Mouse (Mus musculus) kidney, adult 9 months (tissue): ENCODE measurements around the gene Trip10.
A peak's percentile ranks its signal among the peaks of the same experiment; 100 is the strongest.

Source experiments
- DNase-seq: peaks from one replicate; pipeline ENCODE4 v3.0.0; 2022

Gene Trip10

DNA sequence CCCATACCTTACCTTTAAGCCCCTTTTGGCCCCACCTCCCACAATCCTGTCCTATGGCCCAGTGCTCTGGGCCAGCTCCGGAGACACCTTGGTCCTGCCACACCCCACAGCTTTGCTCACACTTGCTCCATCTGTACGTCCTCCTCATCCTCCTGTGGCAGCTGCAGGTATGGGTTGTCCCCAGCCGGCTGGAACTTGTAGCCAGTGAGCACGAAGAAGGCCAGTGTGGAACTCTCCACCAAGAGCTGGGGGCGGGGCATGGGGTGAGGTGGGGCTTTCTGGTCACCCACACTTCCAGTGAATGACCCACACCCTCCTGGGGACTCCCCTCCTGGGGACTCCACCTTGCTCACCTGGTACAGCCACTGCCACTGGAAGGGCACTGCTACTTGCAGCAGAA lies 13.5 kb upstream of the Trip10 start:
- DNase-seq, result no peak

DNA sequence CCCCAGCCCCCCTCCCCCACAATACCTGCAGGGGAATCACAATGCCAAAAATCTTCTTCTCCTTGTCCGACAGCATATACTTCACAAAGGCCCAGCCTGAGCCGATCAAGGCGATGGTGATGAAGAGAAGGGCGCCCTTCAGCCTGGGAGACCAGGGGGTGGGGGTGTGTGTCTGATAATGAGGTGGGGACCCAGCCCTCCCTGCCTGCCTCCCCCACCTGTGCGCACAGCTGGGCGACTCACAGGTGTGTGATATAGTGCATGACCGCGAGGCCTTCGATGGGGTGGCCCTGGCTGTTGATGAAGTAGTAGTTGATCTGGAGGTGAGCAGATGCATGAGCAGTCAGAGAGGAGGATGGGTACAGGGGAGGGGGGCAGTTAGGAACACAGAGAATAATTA lies 12.1 kb upstream of the Trip10 start:
- no peak for DNase-seq

DNA sequence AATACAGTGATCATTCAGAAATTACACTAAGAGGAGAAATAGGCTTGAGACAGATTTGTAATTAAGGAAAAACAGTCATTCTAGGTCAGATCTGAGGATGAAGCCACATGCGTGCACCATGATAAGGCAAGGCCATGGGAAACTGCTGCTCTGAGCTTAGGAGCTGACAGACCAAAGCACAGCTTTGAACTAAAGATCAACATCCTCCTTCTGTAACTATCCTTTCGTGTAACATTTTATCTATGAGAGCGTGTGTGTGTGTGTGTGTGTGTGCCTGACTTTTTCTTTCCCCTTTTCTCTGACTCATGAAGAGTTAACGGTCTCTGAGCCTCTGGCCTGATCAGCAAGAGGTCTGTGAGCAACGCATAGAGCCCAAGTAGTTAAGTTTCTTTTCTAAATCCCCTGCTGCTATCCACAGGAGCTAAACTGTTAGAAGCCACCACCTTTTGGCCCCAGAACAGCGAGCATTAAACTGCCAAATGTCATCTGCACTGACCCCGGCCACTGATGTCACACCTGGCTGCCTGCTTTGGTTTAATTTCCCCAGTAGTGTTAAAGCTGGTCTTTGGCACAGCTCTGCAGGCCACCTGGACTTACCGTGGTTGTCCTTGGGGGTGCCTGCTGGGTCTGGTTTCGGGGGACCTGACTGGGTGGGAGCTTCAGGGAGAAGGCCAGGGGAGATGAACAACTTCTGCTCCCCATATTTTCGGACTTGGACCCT lies 5.4 kb upstream of the Trip10 start:
- DNase-seq, result no peak

DNA sequence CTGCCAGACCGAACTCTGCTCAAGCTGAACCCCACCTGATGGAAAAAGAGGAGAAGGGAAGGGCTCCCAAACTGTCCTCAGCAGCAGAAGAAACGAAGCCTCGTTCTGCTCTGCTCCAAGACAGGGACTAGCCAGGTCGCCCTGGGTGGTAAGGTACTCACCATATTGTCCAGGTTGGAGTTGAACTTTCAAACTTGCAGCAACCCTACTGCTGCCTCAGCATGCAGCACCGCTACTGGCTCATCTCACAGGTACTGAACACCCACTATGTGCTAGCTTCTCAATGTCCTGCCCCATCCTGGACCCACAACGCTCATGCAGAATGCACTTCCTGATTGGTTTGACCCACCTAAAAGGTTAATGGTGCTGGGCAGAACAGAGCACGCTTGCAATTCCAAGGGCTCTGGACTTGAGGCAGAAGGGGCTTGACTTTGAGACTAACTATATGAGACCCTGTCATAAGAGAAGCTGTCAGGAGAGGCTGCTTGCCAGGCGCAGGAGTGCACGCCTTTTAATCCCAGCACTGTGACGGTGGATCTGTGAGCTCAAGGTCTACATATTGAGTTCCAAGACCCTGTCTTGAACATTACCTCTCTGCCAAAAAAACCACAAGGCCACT lies 3.8 kb upstream of the Trip10 start:
- no peak for DNase-seq

DNA sequence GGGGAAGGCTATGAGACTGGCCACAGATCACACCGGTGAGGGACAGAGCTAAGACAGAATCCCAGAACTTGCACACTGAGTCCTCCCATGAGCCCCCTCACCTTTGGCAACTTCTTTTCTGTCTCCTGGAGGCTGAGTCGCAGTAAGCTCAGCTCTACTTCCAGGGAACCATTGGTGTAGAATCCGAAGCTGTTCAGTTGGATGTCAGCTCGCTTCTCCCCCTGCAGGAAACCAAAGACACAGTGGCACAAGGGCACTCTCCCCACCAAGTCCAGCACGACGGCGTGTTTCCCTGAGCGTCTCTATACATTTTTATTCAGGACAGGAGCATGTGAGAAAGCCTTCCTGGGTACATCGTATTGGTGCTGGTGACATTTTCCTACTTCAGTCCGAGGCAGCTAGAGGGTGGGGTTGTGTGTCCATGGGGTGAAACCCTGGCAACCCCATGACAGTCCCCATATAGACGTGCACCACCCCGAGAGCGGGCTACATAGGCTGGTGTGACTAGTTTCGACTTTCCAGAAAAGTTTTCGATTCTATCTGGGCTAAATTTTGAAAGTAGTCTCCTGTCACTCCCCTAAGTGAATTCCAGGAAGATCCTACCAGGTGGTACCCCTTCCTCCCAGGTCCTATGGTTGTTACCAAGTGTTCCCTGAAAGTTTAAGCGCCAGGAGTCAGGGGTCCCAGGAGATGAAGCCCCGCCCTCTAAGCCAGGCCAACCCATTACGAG lies 2.4 kb upstream of the Trip10 start:
- DNase-seq, result no peak

DNA sequence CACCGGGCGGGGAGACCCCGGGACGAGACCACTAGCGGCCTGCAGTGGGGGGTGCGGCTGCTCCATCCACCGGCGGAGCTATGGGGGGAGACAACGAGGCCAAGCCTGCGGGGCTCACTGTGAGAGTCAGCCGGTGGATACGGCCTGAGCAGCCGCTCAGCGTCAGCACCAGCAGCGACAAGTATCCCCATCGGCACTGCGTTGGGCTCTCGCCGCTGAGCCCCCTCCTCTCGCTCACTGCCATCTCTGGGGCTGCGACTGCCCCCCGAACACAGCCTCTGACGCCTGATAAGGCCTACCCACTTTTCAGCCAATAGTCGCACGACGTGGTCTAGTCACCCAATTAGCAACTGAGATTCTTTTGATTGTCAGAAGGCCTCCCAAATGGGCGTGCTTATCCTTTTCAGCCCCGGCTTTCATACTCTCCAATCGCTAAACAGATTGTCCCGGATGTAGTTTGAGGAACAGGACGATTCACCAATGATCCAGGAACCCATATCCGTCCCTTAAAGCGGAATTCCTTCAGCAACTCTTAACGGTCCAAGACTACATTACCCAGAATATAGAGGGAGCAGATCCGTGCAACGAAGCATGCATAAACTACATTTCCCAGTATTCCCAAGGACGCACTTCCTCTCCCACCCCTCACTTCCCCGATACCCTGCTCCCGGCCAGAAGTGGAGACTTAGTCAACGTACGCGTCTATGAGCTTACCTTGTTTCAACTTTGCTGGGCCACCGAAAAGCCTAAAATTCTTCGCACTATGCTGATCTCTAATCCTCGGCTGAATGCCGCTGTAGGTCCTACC lies 1.7 kb upstream of the Trip10 start:
- DNase-seq, result peak; percentile 99

DNA sequence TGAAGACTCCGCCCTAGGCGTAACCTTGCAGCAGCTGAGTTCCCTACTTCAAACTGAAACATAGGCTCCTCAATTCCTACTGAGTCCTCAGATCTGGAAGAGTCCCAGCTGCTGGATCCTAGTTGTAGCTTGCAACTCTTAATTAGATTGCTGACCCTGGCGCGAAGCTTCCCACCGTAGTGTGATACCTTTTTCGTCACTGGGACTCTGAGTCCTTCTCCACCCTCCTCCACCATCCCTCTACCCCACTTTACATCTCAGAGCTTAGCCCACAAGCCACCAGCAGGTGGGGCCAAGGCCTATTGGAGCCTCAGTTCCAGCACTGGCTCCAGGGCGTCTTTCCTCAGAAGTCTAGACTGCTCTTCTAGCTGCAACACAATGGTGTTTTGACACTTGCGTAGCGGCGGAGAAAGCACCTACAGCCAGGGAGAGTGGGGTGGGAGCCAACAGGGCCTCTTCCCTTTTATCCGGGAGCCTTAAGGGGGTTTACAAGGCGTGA lies 1.0 kb upstream of the Trip10 start, which contains the start of gene Gpr108:
Gpr108 (minus strand) TSS at position 246 of the 499 bp plus-strand sequence.
- DNase-seq, result peak; percentile 94

DNA sequence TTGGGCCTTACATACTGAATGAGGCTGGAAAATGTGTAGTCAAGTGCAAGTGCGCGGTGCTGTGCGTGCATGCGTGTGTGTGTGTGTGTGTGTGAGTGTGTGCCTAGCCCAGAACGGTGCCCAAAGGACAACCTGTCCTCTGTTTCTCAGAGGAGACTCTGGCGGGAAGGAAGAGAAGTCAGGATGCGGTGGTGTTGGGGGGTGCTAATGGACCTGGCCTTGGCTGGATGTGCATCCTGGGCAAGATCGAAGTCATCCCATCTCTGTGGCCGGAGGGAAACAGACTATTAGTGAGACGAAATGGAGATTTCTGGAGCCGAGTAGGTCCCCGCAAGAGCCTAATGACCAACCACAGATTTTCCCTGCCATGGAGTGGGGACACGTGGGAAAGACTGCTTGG lies 484 bp upstream of the Trip10 start:
- DNase-seq, result peak; percentile 56

DNA sequence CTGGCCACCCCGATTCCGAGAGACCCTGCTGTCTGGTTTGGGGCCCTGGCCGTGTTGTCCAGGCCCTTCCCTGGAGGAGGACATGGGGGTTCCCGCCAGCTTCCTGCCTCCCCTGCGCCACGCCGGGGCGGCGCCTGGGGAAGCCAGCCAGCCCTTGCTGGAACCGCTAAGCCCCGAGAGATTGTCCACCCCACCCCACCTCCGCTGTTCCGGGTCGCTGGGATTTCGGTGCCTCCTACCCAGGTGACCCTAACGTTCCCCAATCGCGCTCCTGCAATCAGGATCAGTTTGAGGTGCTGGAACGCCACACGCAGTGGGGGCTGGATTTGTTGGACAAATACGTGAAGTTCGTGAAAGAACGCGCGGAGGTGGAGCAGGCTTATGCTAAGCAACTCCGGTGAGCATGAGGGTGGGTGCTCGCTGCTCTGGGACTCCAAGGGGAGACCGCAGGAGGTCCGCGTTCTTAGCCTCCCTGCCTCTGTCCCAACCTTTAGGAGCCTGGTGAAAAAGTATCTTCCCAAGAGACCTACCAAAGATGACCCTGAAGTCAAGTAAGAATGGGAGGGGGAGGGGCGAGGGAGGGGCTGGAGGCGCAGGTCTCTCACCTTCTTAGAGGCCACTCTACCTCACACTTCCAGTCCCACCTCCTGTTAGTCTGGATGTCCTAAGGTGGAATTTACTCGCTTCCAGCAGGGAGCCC lies 1.4 kb downstream of the Trip10 start:
- peak; percentile 59 for DNase-seq

DNA sequence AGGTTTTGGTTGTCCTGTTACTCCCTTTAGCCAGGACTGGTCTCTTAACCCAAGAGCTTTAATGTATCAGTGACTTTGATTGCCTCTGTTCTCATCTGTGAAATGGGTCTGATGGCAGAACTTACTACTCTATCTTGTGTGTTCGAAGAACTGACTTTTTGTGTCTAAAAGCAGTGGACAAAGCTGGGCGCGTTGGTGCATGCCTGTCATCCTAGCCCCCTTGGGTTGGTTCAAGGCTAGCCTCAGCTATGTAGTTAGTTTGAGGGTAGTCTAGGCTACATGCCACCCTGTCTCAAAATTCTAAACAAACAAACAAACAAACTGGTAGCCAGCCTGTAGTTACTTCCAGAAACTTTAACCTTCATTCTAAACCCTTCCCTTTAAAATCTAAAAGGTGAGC lies 2.2 kb downstream of the Trip10 start:
- DNase-seq, result no peak

DNA sequence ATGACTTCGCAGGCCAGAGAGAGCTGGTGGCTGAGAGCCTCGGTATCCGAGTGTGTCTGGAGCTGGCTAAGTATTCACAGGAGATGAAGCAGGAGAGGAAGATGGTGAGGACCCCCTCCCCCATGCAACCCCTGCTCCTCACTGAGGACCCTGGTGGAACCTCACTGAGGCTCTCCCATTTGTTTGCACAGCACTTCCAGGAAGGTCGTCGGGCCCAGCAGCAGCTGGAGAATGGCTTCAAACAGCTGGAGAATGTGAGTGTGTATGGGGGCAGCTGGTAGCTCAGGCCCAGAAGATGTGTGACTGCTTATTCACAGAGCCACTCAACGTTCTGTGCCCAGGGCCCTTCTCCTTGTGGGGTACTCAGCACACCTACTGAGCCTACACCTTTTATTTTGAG lies 4.1 kb downstream of the Trip10 start:
- DNase-seq, result no peak

DNA sequence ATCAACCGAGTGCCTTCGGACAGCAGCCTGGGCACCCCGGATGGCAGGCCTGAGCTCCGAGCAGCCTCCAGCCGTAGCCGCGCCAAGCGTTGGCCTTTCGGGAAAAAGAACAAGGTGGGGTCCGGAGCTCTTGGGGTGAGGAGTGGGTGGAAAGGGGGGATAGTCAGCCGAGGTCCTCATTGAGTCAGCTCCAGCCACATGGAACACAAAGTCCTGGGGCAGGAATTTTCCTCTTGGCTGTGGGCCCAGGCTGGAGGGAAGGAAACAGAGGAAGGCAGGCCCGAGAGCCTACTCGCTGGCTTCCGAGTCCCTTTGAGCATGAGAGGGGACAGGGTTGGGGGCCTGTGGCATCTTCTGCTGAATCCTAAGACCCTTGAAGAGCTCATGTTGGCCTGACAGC lies 6.1 kb downstream of the Trip10 start:
- peak; percentile 44 for DNase-seq

DNA sequence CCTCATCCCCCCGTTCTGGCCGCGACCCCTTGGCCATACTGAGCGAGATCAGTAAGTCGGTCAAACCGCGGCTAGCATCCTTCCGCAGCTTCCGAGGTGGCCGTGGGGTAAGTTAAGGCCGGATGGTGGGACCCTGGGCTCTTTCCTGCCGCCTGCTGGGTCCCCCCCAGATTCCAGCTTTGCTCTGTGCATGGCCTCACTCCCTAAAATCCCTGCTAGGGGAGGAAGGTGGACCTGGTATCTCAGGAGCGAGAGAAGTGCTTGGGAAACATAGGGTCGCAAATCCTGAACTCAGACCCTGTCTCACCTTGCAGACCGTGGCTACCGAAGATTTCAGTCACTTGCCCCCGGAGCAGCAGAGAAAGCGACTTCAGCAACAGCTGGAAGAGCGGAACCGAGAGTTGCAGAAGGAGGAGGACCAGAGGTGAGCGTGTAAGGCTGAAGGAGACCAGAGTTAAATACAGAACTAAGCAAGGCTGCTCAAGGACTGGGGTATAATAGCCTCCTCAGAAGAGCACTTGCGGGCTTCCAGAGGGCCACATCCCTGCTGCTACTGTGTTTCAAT lies 7.7 kb downstream of the Trip10 start:
- no peak for DNase-seq

DNA sequence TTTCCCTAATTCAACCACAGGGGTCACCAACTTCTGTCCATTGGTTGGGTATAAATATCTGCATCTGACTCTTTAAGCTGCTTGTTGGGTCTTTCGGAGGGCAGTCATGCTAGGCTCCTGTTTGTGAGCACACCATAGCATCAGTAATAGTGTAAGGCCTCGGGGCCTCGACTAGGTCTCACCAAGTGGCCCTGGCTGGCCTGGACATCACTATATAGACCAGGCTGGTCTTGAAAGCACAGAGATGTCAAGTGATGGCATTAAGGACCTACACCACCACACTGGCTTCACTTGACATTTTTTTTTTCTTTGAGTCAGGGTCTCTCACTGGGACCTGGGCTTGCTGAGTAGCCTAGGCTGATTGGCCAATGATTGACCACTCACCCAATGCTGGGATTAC lies 8.9 kb downstream of the Trip10 start:
- no peak for DNase-seq

DNA sequence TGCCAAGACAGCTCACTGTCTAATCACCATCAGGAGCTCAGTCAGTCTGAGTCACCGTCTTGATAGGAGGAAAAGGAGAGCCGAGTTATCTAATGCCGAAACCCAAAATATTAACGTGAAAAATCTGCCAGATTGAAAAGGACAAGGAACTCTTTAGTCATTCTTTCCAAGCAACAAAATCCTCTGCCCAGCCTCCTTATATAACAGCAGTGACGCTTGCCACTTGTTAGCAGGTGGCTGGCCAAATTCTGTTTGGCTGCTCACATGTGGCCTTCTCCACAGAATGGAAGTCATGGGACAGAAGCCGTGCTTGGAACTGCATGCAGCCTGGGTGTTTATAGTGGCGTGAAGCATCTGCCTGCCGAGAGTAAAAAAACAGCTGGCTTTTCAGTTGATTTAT lies 10.5 kb downstream of the Trip10 start:
- no peak for DNase-seq

DNA sequence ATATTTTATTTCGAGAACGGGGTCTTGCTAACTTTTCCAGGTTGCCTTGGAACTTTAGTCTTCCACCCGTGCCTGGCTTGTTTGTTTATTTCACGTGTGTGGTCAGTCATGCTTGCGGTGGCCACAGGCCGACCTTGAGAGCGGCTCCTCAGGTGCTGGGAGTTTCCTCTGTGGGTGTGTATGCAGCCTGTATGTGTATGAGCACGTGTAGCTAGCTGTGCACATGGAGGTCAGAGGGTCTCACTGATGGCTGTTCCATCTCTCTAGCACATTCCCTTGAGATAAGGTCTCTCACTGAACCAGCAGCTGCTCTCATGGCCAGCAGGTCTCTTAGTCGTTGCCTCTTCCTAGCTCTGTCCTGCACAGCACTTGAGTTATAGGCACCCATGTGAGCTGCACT lies 11.1 kb downstream of the Trip10 start:
- DNase-seq, result no peak

DNA sequence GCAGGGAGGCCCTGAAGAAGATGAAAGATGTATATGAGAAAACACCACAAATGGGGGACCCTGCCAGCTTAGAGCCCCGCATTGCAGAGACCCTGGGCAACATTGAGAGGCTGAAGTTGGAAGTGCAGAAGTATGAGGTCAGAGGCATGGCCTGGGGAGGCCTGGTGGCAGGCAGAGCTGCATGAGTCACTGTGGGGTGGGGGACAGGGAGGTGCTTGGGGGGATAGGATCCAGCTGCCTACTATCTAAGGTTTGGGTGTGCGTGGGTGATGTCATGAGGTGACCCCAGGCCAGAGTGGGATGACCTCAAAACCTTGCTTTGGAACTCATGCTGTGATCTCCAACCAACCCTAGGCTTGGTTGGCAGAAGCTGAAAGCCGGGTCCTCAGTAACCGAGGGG lies 12.0 kb downstream of the Trip10 start:
- no peak for DNase-seq

DNA sequence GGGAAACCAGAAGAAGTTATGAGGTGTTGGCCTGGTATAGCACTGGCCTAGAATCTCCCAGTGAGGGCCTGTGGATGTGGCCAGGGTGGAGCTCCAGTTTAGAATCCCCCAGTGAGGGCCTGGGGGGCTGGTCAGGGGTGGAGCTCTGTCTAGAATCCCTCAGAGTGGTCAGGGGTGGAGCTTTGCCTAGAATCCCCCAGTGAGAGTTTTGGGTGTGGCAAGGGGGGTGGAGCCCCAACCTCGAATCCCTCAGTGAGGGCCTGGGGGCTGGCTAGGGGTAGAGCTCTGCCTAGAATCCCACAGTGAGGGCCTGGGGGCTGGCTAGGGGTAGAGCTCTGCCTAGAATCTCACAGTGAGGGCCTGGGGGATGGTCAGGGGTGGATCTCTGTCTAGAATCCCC lies 12.5 kb downstream of the Trip10 start:
- no peak for DNase-seq

DNA sequence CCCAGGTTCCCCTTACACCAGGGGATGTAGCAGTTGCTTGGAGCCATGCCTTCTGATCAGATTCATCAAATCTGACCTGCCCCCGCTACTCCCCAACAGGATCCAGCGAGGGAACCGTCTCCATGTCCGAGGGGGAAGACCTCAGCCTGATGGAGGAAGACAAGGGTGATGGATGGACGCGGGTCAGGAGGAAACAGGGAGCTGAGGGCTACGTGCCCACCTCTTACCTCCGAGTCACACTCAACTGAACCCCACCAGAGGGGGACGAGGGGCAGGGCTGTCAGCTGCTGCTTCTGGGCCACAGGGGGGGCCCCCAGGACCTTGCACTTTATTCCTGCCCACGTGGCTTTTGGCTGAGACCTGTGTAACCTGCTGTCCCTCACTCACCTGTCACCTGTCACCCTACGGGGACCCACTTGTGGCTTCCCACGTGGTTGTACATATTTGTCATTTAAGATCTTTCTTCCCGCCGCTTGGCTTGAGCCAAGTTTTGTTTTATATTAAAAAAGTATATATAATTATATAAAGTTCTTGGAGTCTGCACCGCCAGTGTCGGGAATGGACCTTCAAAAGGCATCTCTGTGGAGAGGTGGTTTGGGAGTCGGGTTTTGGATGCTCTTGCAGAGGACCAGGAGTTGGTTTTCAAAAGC lies 13.8 kb downstream of the Trip10 start:
- DNase-seq, result no peak

DNA sequence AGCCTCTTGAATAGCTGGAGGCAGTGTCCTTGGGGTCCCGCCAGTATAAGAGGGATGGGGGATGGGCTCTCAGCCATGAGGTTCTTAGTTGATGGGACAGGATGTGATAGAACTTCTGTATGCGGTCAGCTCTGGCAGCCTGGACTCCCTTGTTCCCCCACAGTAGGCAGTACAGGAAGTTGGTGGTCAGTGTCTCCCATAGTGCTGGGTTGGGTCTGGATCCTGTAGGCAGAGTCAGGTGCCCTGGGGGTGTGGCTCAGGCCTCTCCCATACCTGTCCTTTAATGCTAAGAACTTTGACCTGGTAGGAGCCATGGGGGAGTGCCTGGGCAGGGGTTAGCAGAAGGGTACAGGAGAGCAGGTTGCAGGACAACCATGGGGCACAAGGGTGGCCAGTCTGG lies 14.9 kb downstream of the Trip10 start:
- no peak for DNase-seq
